Mouse (Mus musculus): Measurements from ENCODE around the gene Cyb5r3. TPM values are rescaled to one million over a fixed set of nuclear protein-coding genes. Genes with fewer than 3 reads are reported as not detected.

Cyb5r3 gene
- total and polyA plus RNA-seq, 3 experiments, result 22.6 to 67.0 TPM; not detected in 1

GRCm38 (mm10) chr15:83193413-83193812 lies 21.0 kb upstream of the Cyb5r3 start:
- TF ChIP-seq BHLHE40 (IDR thresholded peaks at IDR 0.05; ENCODE audit: borderline replicate concordance, low read depth, low read length) (no peak), ETS1 (IDR thresholded peaks at IDR 0.05; ENCODE audit: low read depth, low read length) (no peak), MYC (IDR thresholded peaks at IDR 0.05; ENCODE audit: low read depth, low read length) (no peak), USF2 (IDR thresholded peaks at IDR 0.05; ENCODE audit: borderline replicate concordance in 1 of 2, insufficient read depth in 1 of 2, low read depth in 1 of 2, low read length in 2 of 2) (no peak), NELFE (IDR thresholded peaks at IDR 0.05; ENCODE audit: low read depth, low read length) (no peak), POLR2A (IDR thresholded peaks at IDR 0.05; ENCODE audit: control insufficient read depth in 1 of 2, insufficient read depth in 1 of 2, low read depth in 1 of 2, low read length in 2 of 2, poor library complexity in 1 of 2) (no peak), CTCF (IDR thresholded peaks at IDR 0.05 in 2 of 3, conservative IDR thresholded peaks at IDR 0.05 in 1 of 3; ENCODE audit: control insufficient read depth in 1 of 3, insufficient read depth in 1 of 3, low read depth in 2 of 3, low read length in 3 of 3, poor library complexity in 1 of 3, severe bottlenecking in 1 of 3) (no peak), POLR2AphosphoS2 (IDR thresholded peaks at IDR 0.05; ENCODE audit: low read length) (no peak), SMC3 (IDR thresholded peaks at IDR 0.05; ENCODE audit: low read depth, low read length) (no peak)
- Histone ChIP-seq H3K4me3 (ENCODE audit: control insufficient read depth in 1 of 2, insufficient read depth in 1 of 2, low read depth in 2 of 2, low read length in 2 of 2) (no peak overlapping the region), H3K4me1 (ENCODE audit: control insufficient read depth in 1 of 2, insufficient read depth in 2 of 2, low read length in 2 of 2) (no peaks in the 10 kb centered on the region), H3K36me3 (ENCODE audit: control insufficient read depth in 1 of 2, insufficient read depth in 2 of 2, low read length in 2 of 2) (no peaks in the 10 kb centered on the region), H3K79me2 (ENCODE audit: control insufficient read depth, insufficient read depth, low read length, poor library complexity) (no peaks in the 10 kb centered on the region), H3K27me3 (ENCODE audit: control insufficient read depth in 1 of 2, insufficient read depth in 2 of 2, low read length in 2 of 2) (no peaks in the 10 kb centered on the region; a peak in 2 of 4 replicates), H3K9me3 (replicated peaks; ENCODE audit: insufficient read depth, low read length) (no peaks in the 10 kb centered on the region), H3K9ac (ENCODE audit: control insufficient read depth, low read depth, low read length, poor library complexity, severe bottlenecking) (no peak overlapping the region), H3K27ac (ENCODE audit: control insufficient read depth, low read depth, low read length) (no peak overlapping the region)
- no peak for DNase-seq (ENCODE audit: low read depth, low spot score)

- Histone ChIP-seq H3K4me1 (ENCODE audit: control insufficient read depth in 1 of 2, insufficient read depth in 2 of 2, low read length in 2 of 2) (no peaks in the 10 kb centered on the region), H3K79me2 (ENCODE audit: control insufficient read depth, insufficient read depth, low read length, poor library complexity) (no peaks in the 10 kb centered on the region), H3K9ac (ENCODE audit: control insufficient read depth, low read depth, low read length, poor library complexity, severe bottlenecking) (no peak overlapping the region), H3K27me3 (ENCODE audit: control insufficient read depth in 1 of 2, insufficient read depth in 2 of 2, low read length in 2 of 2) (peaks cover 0 to 1% of the 10 kb centered on the region in 2 experiments; a peak in 3 of 4 replicates), H3K4me3 (ENCODE audit: control insufficient read depth in 1 of 2, insufficient read depth in 1 of 2, low read depth in 2 of 2, low read length in 2 of 2) (no peak overlapping the region), H3K36me3 (ENCODE audit: control insufficient read depth in 1 of 2, insufficient read depth in 2 of 2, low read length in 2 of 2) (no peaks in the 10 kb centered on the region), H3K27ac (ENCODE audit: control insufficient read depth, low read depth, low read length) (no peak overlapping the region), H3K9me3 (replicated peaks; ENCODE audit: insufficient read depth, low read length) (no peaks in the 10 kb centered on the region)
- DNase-seq (ENCODE audit: low read depth, low spot score), result no peak
- no peak for TF ChIP-seq ETS1 (IDR thresholded peaks at IDR 0.05; ENCODE audit: low read depth, low read length)
- no peak for TF ChIP-seq MAFK (IDR thresholded peaks at IDR 0.05; ENCODE audit: borderline replicate concordance, low read depth, low read length)
- no peak for TF ChIP-seq SMC3 (IDR thresholded peaks at IDR 0.05; ENCODE audit: low read depth, low read length)
- no peak for TF ChIP-seq ZMIZ1 (IDR thresholded peaks at IDR 0.05; ENCODE audit: low read depth, low read length)
- TF ChIP-seq MAX (IDR thresholded peaks at IDR 0.05; ENCODE audit: low read length), result no peak
- TF ChIP-seq EP300 (IDR thresholded peaks at IDR 0.05; ENCODE audit: low read depth in 1 of 2, low read length in 2 of 2), result no peak
- no peak for TF ChIP-seq POLR2A (IDR thresholded peaks at IDR 0.05; ENCODE audit: control insufficient read depth in 1 of 2, insufficient read depth in 1 of 2, low read depth in 1 of 2, low read length in 2 of 2, poor library complexity in 1 of 2)
- no peak for TF ChIP-seq GABPA (IDR thresholded peaks at IDR 0.05; ENCODE audit: low read depth, low read length)
- TF ChIP-seq ZNF384 (IDR thresholded peaks at IDR 0.05; ENCODE audit: low read depth, low read length), result no peak
- TF ChIP-seq USF2 (IDR thresholded peaks at IDR 0.05; ENCODE audit: borderline replicate concordance in 1 of 2, insufficient read depth in 1 of 2, low read depth in 1 of 2, low read length in 2 of 2), result no peak
- TF ChIP-seq HCFC1 (IDR thresholded peaks at IDR 0.05; ENCODE audit: low read depth, low read length), result no peak
- no peak for TF ChIP-seq GATA1 (IDR thresholded peaks at IDR 0.05; ENCODE audit: low read depth, low read length)
- TF ChIP-seq JUND (IDR thresholded peaks at IDR 0.05; ENCODE audit: low read depth, low read length), result no peak
- TF ChIP-seq SIN3A (IDR thresholded peaks at IDR 0.05; ENCODE audit: low read length), result no peak
- no peak for TF ChIP-seq KAT2A (conservative IDR thresholded peaks at IDR 0.05; ENCODE audit: low read depth, low read length)
- no peak for TF ChIP-seq MXI1 (IDR thresholded peaks at IDR 0.05; ENCODE audit: low read depth, low read length)
- no peak for TF ChIP-seq RAD21 (IDR thresholded peaks at IDR 0.05; ENCODE audit: low read depth, low read length)
- TF ChIP-seq POLR2AphosphoS2 (IDR thresholded peaks at IDR 0.05; ENCODE audit: low read length), result no peak
- no peak for TF ChIP-seq MYB (IDR thresholded peaks at IDR 0.05; ENCODE audit: low read depth, low read length)
- TF ChIP-seq USF1 (IDR thresholded peaks at IDR 0.05; ENCODE audit: low read depth, low read length), result no peak
Measured at GRCm38 (mm10) chr15:83182351-83182750, 10.0 kb upstream of the Cyb5r3 start.
